Mouse (Mus musculus): ENCODE results near the gene Slc12a9.

DNA sequence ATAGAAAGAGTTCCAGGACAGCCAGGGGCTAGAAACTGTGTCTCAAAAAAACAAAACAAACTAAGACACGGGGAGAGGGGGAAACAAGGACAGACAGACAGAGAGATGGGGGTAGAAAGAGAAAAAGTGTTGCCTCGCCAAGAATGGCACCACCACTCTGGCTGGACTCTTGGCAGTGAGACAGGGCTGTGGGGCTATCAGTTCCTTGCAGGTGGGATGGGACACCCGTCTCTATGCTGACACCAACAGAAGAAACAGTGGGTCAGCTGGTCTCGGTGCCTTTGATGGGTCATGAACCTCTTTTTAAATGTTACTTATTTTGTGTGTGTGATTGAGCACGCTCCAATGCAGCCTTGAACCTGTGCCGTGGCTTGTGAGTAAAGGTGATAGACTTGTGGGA, 6.8 kb upstream of the Slc12a9 start:
- TF ChIP-seq POLR2A (IDR thresholded peaks at IDR 0.05; ENCODE audit: borderline replicate concordance, low read depth, low read length): no peak
- TF ChIP-seq CTCF (IDR thresholded peaks at IDR 0.05; ENCODE audit: low read depth, low read length): no peak
